Mouse (Mus musculus) limb, embryonic 11.5 days (tissue): ENCODE data around the gene Gm28035. TPM values are rescaled to one million over a fixed set of nuclear protein-coding genes. Genes with fewer than 3 reads are reported as not detected.

ENCODE experiments used
- ATAC-seq: fragments of 200-750 bp; cut with Nextera tagmentation; 2 replicates; pipeline ENCODE4 v1.8.0; 2017; ENCODE audit warnings: low read depth; ENCODE audit not compliant: insufficient number of reproducible peaks, low FRiP score, low TSS enrichment
- DNase-seq: peaks from one replicate; pipeline ENCODE4 v3.0.0-alpha.2; 2015; ENCODE audit warnings: low spot score
- H3K27ac ChIP-seq: fragments of 300-500 bp; sonication (generic); replicated peaks from 2 replicates; pipeline ENCODE4 v1.5.1; 2014; ENCODE audit warnings: low read depth, mild to moderate bottlenecking, low read length
- H3K27me3 ChIP-seq: fragments of 300-500 bp; sonication (generic); 2 replicates; pipeline ENCODE4 v1.6.1; 2014; ENCODE audit warnings: mild to moderate bottlenecking, low read length, mixed read lengths; ENCODE audit not compliant: control insufficient read depth, insufficient read depth
- H3K36me3 ChIP-seq: fragments of 300-500 bp; sonication (generic); 2 replicates; pipeline ENCODE4 v1.6.1; 2014; ENCODE audit warnings: mild to moderate bottlenecking, low read length, moderate library complexity, mixed read lengths; ENCODE audit not compliant: control insufficient read depth, insufficient read depth
- H3K4me1 ChIP-seq: fragments of 300-500 bp; sonication (generic); 2 replicates; pipeline ENCODE4 v1.6.1; 2014; ENCODE audit warnings: low read length, mixed read lengths; ENCODE audit not compliant: control insufficient read depth, insufficient read depth
- H3K4me2 ChIP-seq: fragments of 300-500 bp; sonication (generic); 2 replicates; pipeline ENCODE4 v1.6.1; 2014; ENCODE audit warnings: low read depth, mild to moderate bottlenecking, moderate library complexity; ENCODE audit not compliant: severe bottlenecking
- H3K4me3 ChIP-seq: fragments of 300-500 bp; sonication (generic); 2 replicates; pipeline ENCODE4 v1.5.1; 2014; ENCODE audit warnings: low read depth, low read length
- H3K9ac ChIP-seq: fragments of 300-500 bp; sonication (generic); 2 replicates; pipeline ENCODE4 v1.6.1; 2014; ENCODE audit warnings: mild to moderate bottlenecking, low read length
- H3K9me3 ChIP-seq: fragments of 300-500 bp; sonication (generic); 2 replicates; pipeline ENCODE4 v1.6.1; 2016; ENCODE audit warnings: low read length; ENCODE audit not compliant: control insufficient read depth
- WGBS: fragments of 180-500 bp; shearing (Covaris S2); extraction: QIAGEN DNeasy Blood & Tissue Kit; methylation state at CpG from one replicate; pipeline ENCODE4 v1.1.7; 2014; 5-methylcytosine and 5-hydroxymethylcytosine counted together
- polyA plus RNA-seq: library from polyadenylated mRNA; unstranded; fragments of >200 nt; fragmentation: Nextera tagmentation; extraction: Ambion mirVana; gene quantifications from 2 replicates; pipeline ENCODE4 v1.2.1, GENCODE M21; 2014

Gm28035 gene
- polyA plus RNA-seq, 1 experiment from 2014 or later: 0.09 TPM

DNA sequence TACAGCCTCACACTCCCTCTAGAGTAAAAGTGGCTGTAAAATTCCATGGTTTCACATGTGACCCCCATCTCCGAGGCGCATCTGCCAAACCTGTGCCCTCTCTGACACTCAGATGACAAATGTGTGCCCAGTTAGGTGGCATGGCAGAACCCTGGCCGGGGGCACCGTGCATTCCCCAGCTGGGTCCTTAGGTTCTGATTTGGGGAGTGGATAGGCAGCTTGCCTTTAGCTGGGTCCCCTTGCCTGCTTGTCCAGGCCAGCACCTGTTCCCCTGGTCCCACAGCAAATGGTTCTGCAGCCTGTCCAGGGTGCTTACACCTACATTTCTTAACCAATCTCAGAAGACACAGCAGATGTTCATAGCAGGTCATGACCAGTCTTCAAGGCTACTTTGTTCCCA is 3.0 kb downstream of the Gm28035 start:
- DNase-seq (no peak), ATAC-seq (no peak)
- Histone ChIP-seq H3K27ac (no peak overlapping the region), H3K4me1 (peaks cover 14% of the 10 kb centered on the region), H3K4me3 (no peak overlapping the region), H3K9ac (no peak overlapping the region), H3K4me2 (no peak overlapping the region), H3K36me3 (peaks cover 11% of the 10 kb centered on the region; the same call in 1 of the 2 replicates), H3K9me3 (no peaks in the 10 kb centered on the region), H3K27me3 (no peaks in the 10 kb centered on the region)
- 90% methylated on average over 4 of the region's 4 CpGs for WGBS

DNA sequence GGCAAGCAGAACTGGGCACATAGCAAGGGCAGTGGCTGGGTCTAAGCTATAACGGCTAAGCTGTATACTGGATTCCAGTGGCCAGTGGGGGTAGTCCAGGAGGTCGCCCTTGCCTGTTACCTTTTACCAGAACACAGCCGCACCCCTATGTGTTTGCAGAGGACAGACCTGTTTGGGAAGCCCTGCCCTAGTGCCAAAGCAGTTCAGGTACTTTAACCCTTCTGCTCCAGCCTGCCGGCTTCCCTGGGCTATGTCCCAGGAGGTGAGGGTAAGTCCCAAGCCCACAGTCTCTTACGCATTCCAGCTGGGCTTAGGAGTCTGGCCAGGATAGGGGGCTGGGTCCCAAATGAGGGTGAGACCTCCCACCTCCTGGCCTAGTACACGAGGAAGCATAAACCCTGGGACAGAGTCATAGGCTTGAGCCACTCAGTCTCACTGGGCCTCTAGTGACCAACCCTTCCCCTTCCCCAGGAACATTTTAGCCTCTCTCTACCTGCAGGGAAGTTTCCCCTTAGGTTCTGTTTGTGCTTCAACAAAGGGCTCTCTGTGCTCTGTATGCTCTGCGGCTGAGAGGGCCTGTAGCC is 4.3 kb downstream of the Gm28035 start:
- DNase-seq (no peak), ATAC-seq (peak; percentile 57; the same call in 1 of the 2 replicates)
- WGBS: 69% methylated on average over 7 of the region's 7 CpGs
- Histone ChIP-seq H3K4me2 (no peak overlapping the region), H3K4me1 (0 out of 2 replicates have a peak, but pooled peaks cover 5% of the 10 kb centered on the region), H3K27me3 (no peaks in the 10 kb centered on the region), H3K9ac (no peak overlapping the region), H3K9me3 (no peaks in the 10 kb centered on the region), H3K27ac (peak overlapping the region; percentile 44; the same call in 1 of the 2 replicates), H3K4me3 (no peak overlapping the region), H3K36me3 (peaks cover 11% of the 10 kb centered on the region; the same call in 1 of the 2 replicates)

DNA sequence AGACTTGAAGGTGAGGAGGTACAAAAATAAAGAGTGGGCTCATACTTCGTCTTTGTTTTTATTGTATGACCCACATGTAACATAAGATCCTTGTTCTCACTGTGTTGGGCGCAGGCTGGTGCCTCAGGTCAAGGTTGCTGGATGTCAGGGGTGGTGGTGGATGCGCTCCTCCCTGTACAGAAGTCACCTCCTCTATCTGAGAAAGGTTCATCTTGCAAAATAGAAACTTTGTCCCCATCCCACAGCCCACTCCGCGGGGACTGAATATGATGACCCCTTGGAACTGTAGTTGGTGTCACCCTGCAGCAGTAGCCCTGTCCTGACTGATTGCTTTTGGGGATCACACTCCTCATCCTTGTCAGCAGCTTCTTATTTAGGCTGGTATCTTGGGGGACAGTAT is 6.7 kb downstream of the Gm28035 start:
- no peaks in the 10 kb centered on the region for H3K27me3 ChIP-seq
- H3K4me2 ChIP-seq: no peak overlapping the region
- no peak overlapping the region for H3K4me3 ChIP-seq
- DNase-seq (no peak), ATAC-seq (no peak)
- H3K27ac ChIP-seq: no peak overlapping the region
- H3K9ac ChIP-seq: no peak overlapping the region
- H3K36me3 ChIP-seq: peaks cover 5% of the 10 kb centered on the region
- WGBS: 92% methylated on average over 5 of the region's 5 CpGs
- H3K4me1 ChIP-seq: peaks cover 9% of the 10 kb centered on the region; the same call in 1 of the 2 replicates
- H3K9me3 ChIP-seq: no peaks in the 10 kb centered on the region

DNA sequence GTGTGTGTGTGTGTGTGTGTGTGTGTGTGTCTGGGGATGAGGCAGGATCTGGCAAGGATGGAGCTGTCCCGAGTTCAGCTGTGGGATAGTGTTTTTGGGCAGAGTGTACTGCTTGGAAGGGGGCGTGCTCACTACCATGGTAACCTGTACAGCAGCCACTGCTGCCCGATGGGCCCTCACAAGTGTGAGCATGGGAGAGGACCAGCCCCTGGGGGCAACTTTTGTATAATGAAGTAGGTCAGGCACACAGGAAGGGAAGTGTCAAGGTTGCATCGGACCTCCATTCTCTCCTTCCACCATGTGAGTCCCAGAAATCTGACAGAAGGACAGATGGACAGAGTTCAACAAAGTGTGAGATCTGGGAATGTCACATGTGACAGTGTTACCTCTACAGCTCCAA is 7.3 kb downstream of the Gm28035 start:
- Histone ChIP-seq H3K27ac (no peak overlapping the region), H3K9ac (no peak overlapping the region), H3K9me3 (no peaks in the 10 kb centered on the region), H3K4me2 (no peak overlapping the region), H3K4me3 (no peak overlapping the region), H3K27me3 (no peaks in the 10 kb centered on the region), H3K4me1 (peaks cover 7% of the 10 kb centered on the region; the same call in 1 of the 2 replicates), H3K36me3 (peaks cover 5% of the 10 kb centered on the region)
- ATAC-seq (no peak), DNase-seq (no peak)
- 96% methylated on average over 4 of the region's 4 CpGs for WGBS

DNA sequence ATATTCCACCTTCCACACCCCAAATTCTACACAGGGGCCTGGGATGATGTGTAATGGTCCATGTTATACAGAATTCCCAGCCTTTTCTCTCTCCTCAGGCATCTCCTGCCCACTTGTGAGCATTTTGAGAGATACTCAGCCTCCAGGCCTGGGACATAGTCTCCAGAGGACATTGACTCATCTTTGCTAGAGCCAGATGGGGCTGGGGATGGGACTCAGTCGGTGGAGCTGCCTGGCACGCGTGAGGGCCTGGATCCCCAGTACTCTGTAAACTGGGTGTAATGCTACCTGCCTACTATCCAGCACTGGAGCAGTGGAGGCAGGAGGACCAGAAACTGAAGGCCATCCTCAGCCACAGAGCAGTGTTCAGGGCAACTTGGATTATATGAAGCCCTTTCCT is 8.8 kb downstream of the Gm28035 start:
- Histone ChIP-seq H3K4me1 (peaks cover 7% of the 10 kb centered on the region; the same call in 1 of the 2 replicates), H3K9me3 (no peaks in the 10 kb centered on the region), H3K27me3 (no peaks in the 10 kb centered on the region), H3K27ac (no peak overlapping the region), H3K4me3 (no peak overlapping the region), H3K9ac (no peak overlapping the region), H3K36me3 (peaks cover 5% of the 10 kb centered on the region), H3K4me2 (no peak overlapping the region)
- DNase-seq (no peak), ATAC-seq (no peak)
- WGBS: 97% methylated on average over 3 of the region's 3 CpGs

DNA sequence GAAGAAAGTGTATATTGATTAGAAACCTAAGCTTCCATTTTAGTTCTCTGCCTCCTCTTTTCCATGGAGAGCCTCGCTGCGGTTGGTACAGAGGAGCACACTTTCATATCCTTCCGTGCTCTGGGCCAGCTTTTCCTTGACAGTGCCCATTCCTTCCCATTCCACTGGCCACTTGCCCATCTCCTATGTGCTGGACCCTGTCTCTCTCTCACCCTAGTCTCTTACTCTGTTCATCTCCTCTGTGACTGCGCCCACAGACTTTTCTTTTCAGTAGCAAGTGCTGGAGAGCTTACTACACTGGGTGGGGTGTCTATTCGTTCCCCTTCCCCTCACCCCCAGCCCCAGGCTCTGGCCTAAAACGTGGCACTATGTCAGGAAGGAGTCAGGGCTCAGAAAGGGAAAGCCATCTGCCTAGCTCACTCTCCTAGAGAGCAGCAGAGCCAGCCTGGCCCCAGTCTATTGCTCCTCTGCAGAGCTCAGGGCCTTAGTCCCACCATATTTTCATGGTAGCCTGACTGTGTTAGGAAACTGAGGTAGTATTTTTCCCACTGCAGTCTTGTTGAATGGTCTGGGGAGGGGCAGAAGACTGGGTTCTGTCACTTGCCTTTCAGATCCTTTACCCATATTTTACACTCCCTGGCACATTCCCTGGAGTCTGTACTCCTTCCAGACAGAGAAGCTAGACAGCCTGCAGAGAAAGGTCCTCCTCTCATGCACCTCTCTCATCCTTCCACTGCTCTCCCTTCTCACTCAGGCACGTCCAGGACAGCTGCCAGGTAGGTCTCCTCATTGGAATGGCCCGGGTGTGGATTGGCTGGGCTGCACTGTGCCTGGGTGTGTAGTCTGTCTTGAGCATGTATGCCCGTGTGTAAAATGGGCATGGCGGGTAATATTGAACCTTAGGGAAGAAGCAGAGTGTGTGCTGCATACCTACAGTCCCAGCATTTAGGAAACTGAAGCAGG is 10.1 kb downstream of the Gm28035 start:
- Histone ChIP-seq H3K9ac (no peak overlapping the region), H3K4me2 (no peak overlapping the region), H3K4me3 (no peak overlapping the region), H3K4me1 (peaks cover 4% of the 10 kb centered on the region; the same call in 1 of the 2 replicates), H3K27ac (no peak overlapping the region), H3K36me3 (peaks cover 7% of the 10 kb centered on the region), H3K27me3 (no peaks in the 10 kb centered on the region), H3K9me3 (no peaks in the 10 kb centered on the region)
- ATAC-seq: 0 out of 2 replicates have a peak, but pooled peaks have one; percentile 35
- DNase-seq: no peak
- 87% methylated on average over 10 of the region's 10 CpGs for WGBS

DNA sequence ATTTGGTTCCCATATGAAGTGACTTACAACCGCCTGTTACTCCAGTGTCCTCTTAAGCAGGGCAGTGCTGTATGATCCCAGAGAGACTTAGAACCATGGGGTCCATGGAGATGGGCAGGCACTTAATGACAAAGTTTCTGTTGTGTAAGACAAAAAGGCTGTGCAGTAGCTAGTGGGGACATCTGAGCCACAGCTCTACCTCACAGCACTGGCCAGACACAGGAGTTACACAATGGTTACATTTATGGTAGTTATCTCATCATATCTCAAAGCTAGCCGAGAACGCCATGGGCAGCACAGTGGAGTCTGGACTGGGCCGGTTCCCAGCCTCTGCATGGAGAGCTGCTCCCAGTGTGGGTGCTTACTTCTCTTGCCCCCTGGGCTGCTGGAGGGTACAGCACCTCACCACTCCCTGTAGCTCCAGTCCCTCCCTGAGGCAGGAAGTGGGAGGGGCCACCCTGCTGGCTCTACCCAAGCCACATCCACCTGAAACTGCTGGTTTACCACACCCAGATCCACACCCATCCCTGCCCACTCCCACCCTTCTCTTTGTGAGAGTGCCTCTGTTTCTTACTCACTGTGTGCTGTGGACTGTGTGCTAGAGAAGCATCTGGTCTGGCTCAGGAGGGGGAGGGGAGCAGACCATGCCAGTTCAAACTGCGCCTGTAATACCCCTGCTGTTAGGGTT is 11.2 kb downstream of the Gm28035 start:
- H3K27ac ChIP-seq: no peak overlapping the region
- peaks cover 4% of the 10 kb centered on the region; the same call in 1 of the 2 replicates for H3K4me1 ChIP-seq
- no peaks in the 10 kb centered on the region for H3K9me3 ChIP-seq
- H3K27me3 ChIP-seq: no peaks in the 10 kb centered on the region
- H3K36me3 ChIP-seq: peaks cover 13% of the 10 kb centered on the region
- H3K4me2 ChIP-seq: no peak overlapping the region
- WGBS: 72% methylated on average over 5 of the region's 5 CpGs
- no peak overlapping the region for H3K9ac ChIP-seq
- DNase-seq: no peak
- H3K4me3 ChIP-seq: no peak overlapping the region
- ATAC-seq: no peak

DNA sequence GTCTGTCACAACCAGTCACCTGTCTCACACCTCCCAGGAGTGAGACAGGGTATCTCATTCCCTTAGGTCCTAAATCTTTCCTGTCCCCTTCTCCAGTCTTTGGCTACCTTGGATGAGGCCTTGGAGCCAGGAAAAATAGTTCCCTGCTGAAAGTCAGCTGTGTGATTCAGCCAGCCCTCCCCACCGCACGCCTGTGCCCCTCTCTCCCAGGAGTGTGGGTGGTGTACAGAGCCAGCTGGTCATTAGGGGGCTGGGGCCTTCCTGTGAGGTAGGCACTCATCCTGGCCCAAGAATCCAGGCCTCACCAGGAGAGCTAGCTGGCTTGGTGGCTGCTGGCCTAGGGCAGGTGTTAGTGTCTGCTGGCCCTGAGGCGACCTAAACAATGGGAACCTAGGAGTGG is 12.2 kb downstream of the Gm28035 start:
- no peaks in the 10 kb centered on the region for H3K27me3 ChIP-seq
- peaks cover 20% of the 10 kb centered on the region for H3K36me3 ChIP-seq
- 73% methylated on average over 3 of the region's 3 CpGs for WGBS
- H3K9ac ChIP-seq: no peak overlapping the region
- no peak overlapping the region for H3K4me2 ChIP-seq
- H3K4me1 ChIP-seq: peaks cover 4% of the 10 kb centered on the region; the same call in 1 of the 2 replicates
- ATAC-seq: no peak
- no peak overlapping the region for H3K4me3 ChIP-seq
- no peak overlapping the region for H3K27ac ChIP-seq
- H3K9me3 ChIP-seq: no peaks in the 10 kb centered on the region
- no peak for DNase-seq
